Comparison of ENCODE assay signal across 8 mouse cellular contexts in genomic region chr5:114702403-114703392, GRCm38 (mm10). TPM values are rescaled to one million over a fixed set of nuclear protein-coding genes. Genes with fewer than 3 reads are reported as not detected.
DNase-seq lines count a peak whose midpoint lies in the region; ATAC-seq and TF ChIP-seq lines count a peak whose summit lies in the region.

No protein-coding gene starts in this region.

- H3K4me2 ChIP-seq in liver, embryonic 15.5 days, result peak overlapping the region; percentile 18; the same call in 1 of the 2 replicates

- no peak overlapping the region for H3K27ac ChIP-seq in kidney, adult 2 months (ENCODE audit: insufficient read depth, low read depth, low read length)
- no peak overlapping the region for H3K27ac ChIP-seq in MEL (ENCODE audit: control insufficient read depth, low read depth, low read length)
- H3K27ac ChIP-seq in liver, embryonic 15.5 days (replicated peaks), result peak overlapping the region; percentile 42; the same call in 1 of the 2 replicates

- ATAC-seq in liver, embryonic 15.5 days (ENCODE audit: insufficient read depth), result peak; percentile 72
- no peak for ATAC-seq in inflammation-experienced regulatory T-cells, adult 6 months

- WGBS in kidney, adult 2 months, result 58% methylated on average over 14 of the region's 14 CpGs
- WGBS in liver, embryonic 15.5 days (ENCODE audit: insufficient replicate concordance), result 32% methylated on average over 14 of the region's 14 CpGs

- TF ChIP-seq EP300 in MEL (IDR thresholded peaks at IDR 0.05; ENCODE audit: low read depth in 1 of 2, low read length in 2 of 2), result no peak

- no peak for TF ChIP-seq POLR2A in kidney, adult 2 months (IDR thresholded peaks at IDR 0.05; ENCODE audit: low read depth, low read length)
- no peak for TF ChIP-seq POLR2A in MEL (IDR thresholded peaks at IDR 0.05; ENCODE audit: control insufficient read depth in 1 of 2, insufficient read depth in 1 of 2, low read depth in 1 of 2, low read length in 2 of 2, poor library complexity in 1 of 2)

- H3K79me2 ChIP-seq in MEL (ENCODE audit: control insufficient read depth, insufficient read depth, low read length, poor library complexity), result peaks cover under 1% of the 10 kb centered on the region; the same call in 1 of the 2 replicates

- no peaks in the 10 kb centered on the region for H3K9me3 ChIP-seq in MEL (replicated peaks; ENCODE audit: insufficient read depth, low read length)
- no peaks in the 10 kb centered on the region for H3K9me3 ChIP-seq in liver, embryonic 15.5 days (replicated peaks)

- no peak overlapping the region for H3K9ac ChIP-seq in MEL (ENCODE audit: control insufficient read depth, low read depth, low read length, poor library complexity, severe bottlenecking)
- no peak overlapping the region for H3K9ac ChIP-seq in liver, embryonic 15.5 days

- TF ChIP-seq CTCF in kidney, adult 2 months (conservative IDR thresholded peaks at IDR 0.05; ENCODE audit: insufficient read depth, insufficient read length, low read depth, low read length), result peak; percentile 55
- peak; percentile 59 to 85 (median 75) for TF ChIP-seq CTCF in MEL (IDR thresholded peaks at IDR 0.05 in 2 of 3, conservative IDR thresholded peaks at IDR 0.05 in 1 of 3; ENCODE audit: control insufficient read depth in 1 of 3, insufficient read depth in 1 of 3, low read depth in 2 of 3, low read length in 3 of 3, poor library complexity in 1 of 3, severe bottlenecking in 1 of 3)

- H3K27me3 ChIP-seq in kidney, adult 2 months (replicated peaks; ENCODE audit: control insufficient read depth, insufficient read depth, low read length), result no peaks in the 10 kb centered on the region
- no peaks in the 10 kb centered on the region for H3K27me3 ChIP-seq in MEL (ENCODE audit: control insufficient read depth in 1 of 2, insufficient read depth in 2 of 2, low read length in 2 of 2)
- no peaks in the 10 kb centered on the region for H3K27me3 ChIP-seq in liver, embryonic 15.5 days

- TF ChIP-seq RAD21 in MEL (IDR thresholded peaks at IDR 0.05; ENCODE audit: low read depth, low read length), result peak; percentile 87

- no peaks in the 10 kb centered on the region for H3K4me1 ChIP-seq in kidney, adult 2 months (ENCODE audit: control insufficient read depth, insufficient read depth, low read length)
- peaks cover 0 to 11% of the 10 kb centered on the region in 2 experiments; a peak in 2 of 4 replicates for H3K4me1 ChIP-seq in MEL (ENCODE audit: control insufficient read depth in 1 of 2, insufficient read depth in 2 of 2, low read length in 2 of 2)
- peaks cover 15% of the 10 kb centered on the region for H3K4me1 ChIP-seq in liver, embryonic 15.5 days (replicated peaks)

- DNase-seq in kidney, adult 2 months, result no peak
- no peak for DNase-seq in kidney, adult 11 months
- peak; percentile 76 for DNase-seq in MEL (ENCODE audit: low read depth, low spot score)
- DNase-seq in embryo, embryonic 11 days, result peak; percentile 52
- DNase-seq in yolk sac, embryonic 10.5 days (ENCODE audit: low spot score), result peak; percentile 37
- no peak for DNase-seq in adrenal gland, adult 2 months

- H3K4me3 ChIP-seq in kidney, adult 2 months (ENCODE audit: insufficient read depth, low read depth, low read length), result no peak overlapping the region
- H3K4me3 ChIP-seq in MEL (ENCODE audit: control insufficient read depth in 1 of 2, insufficient read depth in 1 of 2, low read depth in 2 of 2, low read length in 2 of 2), result no peak overlapping the region
- no peak overlapping the region for H3K4me3 ChIP-seq in liver, embryonic 15.5 days (replicated peaks)

- H3K36me3 ChIP-seq in kidney, adult 2 months (ENCODE audit: control insufficient read depth, insufficient read depth, low read length), result no peaks in the 10 kb centered on the region
- H3K36me3 ChIP-seq in MEL (ENCODE audit: control insufficient read depth in 1 of 2, insufficient read depth in 2 of 2, low read length in 2 of 2), result peaks cover 0 to 3% of the 10 kb centered on the region in 2 experiments; a peak in 2 of 4 replicates
- H3K36me3 ChIP-seq in liver, embryonic 15.5 days (replicated peaks), result no peaks in the 10 kb centered on the region

TF ChIP-seq in MEL, 35 proteins besides CTCF, POLR2A, EP300 and RAD21:
- TF ChIP-seq MYB (IDR thresholded peaks at IDR 0.05; ENCODE audit: low read depth, low read length), result no peak
- peak; percentile 51 for TF ChIP-seq TAL1 (IDR thresholded peaks at IDR 0.05; ENCODE audit: low read length)
- TF ChIP-seq NELFE (IDR thresholded peaks at IDR 0.05; ENCODE audit: low read depth, low read length), result no peak
- TF ChIP-seq SMC3 (IDR thresholded peaks at IDR 0.05; ENCODE audit: low read depth, low read length), result peak; percentile 76
- no peak for TF ChIP-seq MEF2A (IDR thresholded peaks at IDR 0.05; ENCODE audit: extremely low read depth, insufficient replicate concordance, low read depth, low read length, poor library complexity, severe bottlenecking)
- no peak for TF ChIP-seq KAT2A (conservative IDR thresholded peaks at IDR 0.05; ENCODE audit: low read depth, low read length)
- TF ChIP-seq ETS1 (IDR thresholded peaks at IDR 0.05; ENCODE audit: low read depth, low read length), result peak; percentile 34; the same call in 1 of the 2 replicates
- no peak for TF ChIP-seq USF1 (IDR thresholded peaks at IDR 0.05; ENCODE audit: low read depth, low read length)
- TF ChIP-seq ZC3H11A (IDR thresholded peaks at IDR 0.05; ENCODE audit: low read depth, low read length), result peak; percentile 55
- 0 out of 2 replicates have a peak, but pooled peaks have one; percentile 27 for TF ChIP-seq MYC (IDR thresholded peaks at IDR 0.05; ENCODE audit: low read depth, low read length)
- peak; percentile 54 for TF ChIP-seq SIN3A (IDR thresholded peaks at IDR 0.05; ENCODE audit: low read length)
- peak; percentile 46; the same call in 1 of the 2 replicates for TF ChIP-seq GATA1 (IDR thresholded peaks at IDR 0.05; ENCODE audit: low read depth, low read length)
- peak; percentile 11; the same call in 1 of the 2 replicates for TF ChIP-seq TCF12 (IDR thresholded peaks at IDR 0.05; ENCODE audit: low read depth, low read length)
- TF ChIP-seq CHD2 (IDR thresholded peaks at IDR 0.05; ENCODE audit: low read length), result no peak

RNA-seq across cellular contexts. Expression of gene Tchp, which starts 4.9 kb away (rescaled TPM):
- 11.4 and 12.1 TPM in 2 replicates for polyA plus RNA-seq in kidney, adult 2 months (2012; rRNA removed)
- 10.4 and 13.6 TPM in 2 replicates for total RNA-seq in MEL (2012; rRNA removed)
- polyA plus RNA-seq in MEL (2012; ENCODE audit: insufficient read depth in 1 of 2, insufficient read length in 2 of 2, low read depth in 1 of 2, low replicate concordance in 2 of 2, missing spikeins in 1 of 2), result 10 to 100 TPM in 1 of 2 experiments, not detected in 1; 21.1 TPM
- 2.9 and 3.2 TPM in 2 replicates for polyA plus RNA-seq in liver, embryonic 15.5 days (2015; fragmentation: Nextera tagmentation; extraction: Ambion mirVana)
- total RNA-seq in adrenal gland, adult 2 months (2021), result 1 to 10 TPM; 5.5 to 7.6 TPM
- 13.8 and 14.2 TPM in 2 replicates for polyA plus RNA-seq in adrenal gland, adult 2 months (2012; rRNA removed)
- 10 to 100 TPM in 2 of 3 experiments, 1 to 10 TPM in 1; 4.4 to 30.2 (median 13.8) TPM for polyA plus RNA-seq in inflammation-experienced regulatory T-cells, adult 6 months (2017; shearing (Covaris generic))

RNA-seq across cellular contexts. Expression of gene Gltp, which starts 11.9 kb away (rescaled TPM):
- polyA plus RNA-seq in kidney, adult 2 months (2012; rRNA removed), result 89.1 and 95.7 TPM in 2 replicates
- 18.3 and 18.8 TPM in 2 replicates for total RNA-seq in MEL (2012; rRNA removed)
- 100 to 1,000 TPM in 1 of 2 experiments, 10 to 100 TPM in 1; 67.2 to 211 TPM for polyA plus RNA-seq in MEL (2012; ENCODE audit: insufficient read depth in 1 of 2, insufficient read length in 2 of 2, low read depth in 1 of 2, low replicate concordance in 2 of 2, missing spikeins in 1 of 2)
- polyA plus RNA-seq in liver, embryonic 15.5 days (2015; fragmentation: Nextera tagmentation; extraction: Ambion mirVana), result 36.2 and 36.8 TPM in 2 replicates
- total RNA-seq in adrenal gland, adult 2 months (2021), result 10 to 100 TPM; 48.5 to 64.7 TPM
- polyA plus RNA-seq in adrenal gland, adult 2 months (2012; rRNA removed), result 135 and 167 TPM in 2 replicates
- polyA plus RNA-seq in inflammation-experienced regulatory T-cells, adult 6 months (2017; shearing (Covaris generic)), result 100 to 1,000 TPM; 220 to 248 (median 235) TPM

RNA-seq across cellular contexts. Expression of gene Trpv4, which starts 44.5 kb away (rescaled TPM):
- polyA plus RNA-seq in kidney, adult 2 months (2012; rRNA removed), result 127 and 164 TPM in 2 replicates
- not detected in 2 replicates for total RNA-seq in MEL (2012; rRNA removed)
- under 1 TPM in 1 of 2 experiments, not detected in 1; 0.29 TPM for polyA plus RNA-seq in MEL (2012; ENCODE audit: insufficient read depth in 1 of 2, insufficient read length in 2 of 2, low read depth in 1 of 2, low replicate concordance in 2 of 2, missing spikeins in 1 of 2)
- polyA plus RNA-seq in liver, embryonic 15.5 days (2015; fragmentation: Nextera tagmentation; extraction: Ambion mirVana), result 0.24 and 0.33 TPM in 2 replicates
- total RNA-seq in adrenal gland, adult 2 months (2021), result 1 to 10 TPM; 2.5 to 3.1 TPM
- polyA plus RNA-seq in adrenal gland, adult 2 months (2012; rRNA removed), result 4.5 and 5.4 TPM in 2 replicates
- under 1 TPM; 0.19 to 0.90 (median 0.47) TPM for polyA plus RNA-seq in inflammation-experienced regulatory T-cells, adult 6 months (2017; shearing (Covaris generic))

Comparison
In these comparisons a context has a peak if more than half of its experiments do, and no peak if none do; other contexts are left out.
1. DNase-seq: peak in MEL (single experiment), embryo, embryonic 11 days (single experiment) and yolk sac, embryonic 10.5 days (single experiment); none in kidney, adult 2 months (single experiment), kidney, adult 11 months (single experiment) and adrenal gland, adult 2 months (single experiment).
2. RNA of gene Trpv4, which starts 44.5 kb away (polyA plus RNA-seq): 127 to 164 TPM in kidney, adult 2 months; 4.5 to 5.4 TPM in adrenal gland, adult 2 months, 0.19 to 0.90 TPM in inflammation-experienced regulatory T-cells, adult 6 months, 0.29 TPM in MEL and 0.24 to 0.33 TPM in liver, embryonic 15.5 days; every median in the first group is over 10 times any median in the second.